Mouse (Mus musculus) E14TG2a.4 (cell line): Measurements from ENCODE around the gene Gm266.

Experiments used
- CTCF ChIP-seq: conservative IDR thresholded peaks from 2 replicates; pipeline ENCODE4 v1.5.1; 2014; ENCODE audit warnings: low read length
- POU5F1 ChIP-seq: IDR thresholded peaks from 2 replicates; pipeline ENCODE4 v1.6.1; 2014; ENCODE audit warnings: low read length, borderline replicate concordance

DNA sequence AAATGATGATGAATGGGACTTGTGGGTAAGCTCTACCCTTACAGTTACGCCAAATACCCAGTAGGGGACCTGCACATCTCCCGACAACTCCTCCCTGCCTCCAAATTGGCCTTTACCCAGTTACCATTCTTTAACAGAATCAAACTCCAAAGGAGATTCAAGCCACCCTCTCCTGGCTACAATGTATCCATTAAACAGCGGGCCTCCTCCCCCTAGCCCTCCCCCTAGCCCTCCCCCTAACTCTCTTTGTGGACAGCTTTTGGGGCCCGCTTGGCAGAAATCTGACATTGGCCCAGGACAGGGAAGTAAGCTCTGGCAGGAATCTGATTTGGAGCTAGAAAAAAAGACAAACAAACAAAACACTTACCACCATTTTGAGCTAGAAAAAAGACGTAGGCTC lies 14.0 kb upstream of the Gm266 start:
- TF ChIP-seq CTCF: 0 out of 2 replicates have a peak, but pooled peaks have one; percentile 5
- TF ChIP-seq POU5F1: no peak
